Mouse (Mus musculus) myocyte (in vitro differentiated cells): Measurements from ENCODE around the gene Olfr16.

Source experiments
- E2F4 ChIP-seq: IDR thresholded peaks from one replicate; pipeline ENCODE4 v1.6.1; 2011; ENCODE audit warnings: mild to moderate bottlenecking, control low read depth, moderate library complexity; ENCODE audit not compliant: insufficient read depth
- MYOG ChIP-seq, 3 experiments: IDR thresholded peaks; one replicate each; pipeline ENCODE4 v1.6.1; 2011; ENCODE audit warnings: control low read depth in 2 of 3, low read depth in 2 of 3, mild to moderate bottlenecking in 2 of 3; ENCODE audit not compliant: insufficient read length in 2 of 3, control insufficient read depth in 1 of 3, insufficient read depth in 1 of 3
- POLR2A ChIP-seq: IDR thresholded peaks from one replicate; pipeline ENCODE4 v1.6.1; 2011; ENCODE audit warnings: low read depth, mild to moderate bottlenecking, control low read depth, moderate library complexity; ENCODE audit not compliant: insufficient read length
- TCF12 ChIP-seq: IDR thresholded peaks from one replicate; pipeline ENCODE4 v1.6.1; 2011; ENCODE audit warnings: mild to moderate bottlenecking, control low read depth; ENCODE audit not compliant: poor library complexity, insufficient read depth, severe bottlenecking

DNA sequence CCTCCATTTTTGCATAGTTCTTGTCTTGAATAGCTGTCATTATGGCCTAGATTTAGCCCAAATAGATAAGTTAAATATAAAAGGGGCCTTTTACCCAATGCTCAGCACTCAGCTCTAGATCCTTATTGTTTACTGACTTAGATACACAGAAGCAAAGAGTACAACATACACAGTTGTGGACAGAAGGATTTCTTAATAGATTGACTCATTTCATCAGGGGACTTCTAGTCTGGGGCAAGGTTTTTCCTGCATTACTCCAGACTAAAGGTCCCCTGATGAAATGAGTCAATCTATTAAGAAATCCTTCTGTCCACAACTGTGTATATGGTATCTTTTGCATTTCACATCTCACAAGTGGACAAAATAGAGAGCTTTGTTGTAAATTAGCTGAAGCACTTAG, 46.9 kb upstream of the Olfr16 start:
- TF ChIP-seq POLR2A (no peak), E2F4 (no peak), MYOG (IDR thresholded peaks at IDR 0.05; ENCODE audit: control insufficient read depth in 1 of 3, insufficient read depth in 1 of 3, insufficient read length in 2 of 3, low read depth in 2 of 3) (no peak), TCF12 (no peak)
